Mouse (Mus musculus) midbrain, embryonic 11.5 days (tissue): Measurements from ENCODE around the gene Ofcc1. TPM values are rescaled to one million over a fixed set of nuclear protein-coding genes. Genes with fewer than 3 reads are reported as not detected.

Experiments
- ATAC-seq: fragments of 200-750 bp; cut with Nextera tagmentation; 2 replicates; pipeline ENCODE4 v1.8.0; 2017; ENCODE audit warnings: moderate TSS enrichment, moderate library complexity; ENCODE audit not compliant: low FRiP score
- DNase-seq: peaks from one replicate; pipeline ENCODE4 v3.0.0; 2015; ENCODE audit warnings: low spot score; ENCODE audit errors: missing footprints
- H3K27ac ChIP-seq: fragments of 300-500 bp; sonication (generic); 2 replicates; pipeline ENCODE4 v1.5.1; 2014; ENCODE audit warnings: low read depth, low read length
- H3K27me3 ChIP-seq: fragments of 300-500 bp; sonication (generic); 2 replicates; pipeline ENCODE4 v1.6.1; 2014; ENCODE audit warnings: mild to moderate bottlenecking, low read length, moderate library complexity, mixed read lengths; ENCODE audit not compliant: control insufficient read depth, insufficient read depth
- H3K36me3 ChIP-seq: fragments of 300-500 bp; sonication (generic); 2 replicates; pipeline ENCODE4 v1.6.1; 2014; ENCODE audit warnings: mild to moderate bottlenecking, low read length, moderate library complexity, mixed read lengths; ENCODE audit not compliant: control insufficient read depth, insufficient read depth
- H3K4me1 ChIP-seq: fragments of 300-500 bp; sonication (generic); 2 replicates; pipeline ENCODE4 v1.6.1; 2014; ENCODE audit warnings: low read length; ENCODE audit not compliant: control insufficient read depth, insufficient read depth
- H3K4me2 ChIP-seq: fragments of 300-500 bp; sonication (generic); 2 replicates; pipeline ENCODE4 v1.6.1; 2014; ENCODE audit warnings: mild to moderate bottlenecking, moderate library complexity
- H3K4me3 ChIP-seq: fragments of 300-500 bp; sonication (generic); 2 replicates; pipeline ENCODE4 v1.5.1; 2014; ENCODE audit warnings: low read depth, low read length
- H3K9ac ChIP-seq: fragments of 300-500 bp; sonication (generic); 2 replicates; pipeline ENCODE4 v1.6.1; 2014; ENCODE audit warnings: low read length
- H3K9me3 ChIP-seq: fragments of 300-500 bp; sonication (generic); 2 replicates; pipeline ENCODE4 v1.6.1; 2016; ENCODE audit warnings: low read length; ENCODE audit not compliant: control insufficient read depth
- WGBS: fragments of 180-500 bp; shearing (Covaris S2); extraction: QIAGEN DNeasy Blood & Tissue Kit; methylation state at CpG from one replicate; pipeline ENCODE4 v1.1.7; 2014; 5-methylcytosine and 5-hydroxymethylcytosine counted together
- polyA plus RNA-seq: library from polyadenylated mRNA; unstranded; fragments of >200 nt; fragmentation: Nextera tagmentation; extraction: Ambion mirVana; gene quantifications from 2 replicates; pipeline ENCODE4 v1.2.1, GENCODE M21; 2014

Gene Ofcc1
- polyA plus RNA-seq, 1 experiment from 2014 or later, result not detected

DNA sequence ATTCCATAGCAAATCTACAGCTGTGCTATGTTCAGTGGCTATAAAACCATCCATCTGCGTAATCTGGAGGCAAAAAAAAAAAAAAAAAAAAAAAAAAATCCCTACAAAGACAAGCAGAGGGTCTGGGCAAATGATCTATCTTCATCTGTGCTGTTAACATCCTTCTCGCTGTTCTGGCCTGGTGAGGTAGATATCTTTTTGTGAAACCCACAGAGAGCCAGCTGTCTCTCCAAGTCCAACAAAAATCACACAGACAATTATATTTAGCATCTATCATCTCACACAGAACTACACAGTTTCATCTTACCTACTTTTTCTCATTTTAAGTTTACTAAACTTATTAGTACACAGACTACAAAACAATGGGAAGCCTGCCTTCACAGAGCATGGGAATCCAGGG lies 323.4 kb downstream of the Ofcc1 start:
- WGBS, result 93% methylated on average over 2 of the region's 2 CpGs
- H3K9ac ChIP-seq, result no peak overlapping the region
- no peaks in the 10 kb centered on the region for H3K36me3 ChIP-seq
- H3K4me1 ChIP-seq, result no peaks in the 10 kb centered on the region
- DNase-seq (no peak), ATAC-seq (no peak)
- no peak overlapping the region for H3K4me3 ChIP-seq
- H3K9me3 ChIP-seq, result no peaks in the 10 kb centered on the region
- no peak overlapping the region for H3K4me2 ChIP-seq
- no peaks in the 10 kb centered on the region for H3K27me3 ChIP-seq
- H3K27ac ChIP-seq, result no peak overlapping the region

DNA sequence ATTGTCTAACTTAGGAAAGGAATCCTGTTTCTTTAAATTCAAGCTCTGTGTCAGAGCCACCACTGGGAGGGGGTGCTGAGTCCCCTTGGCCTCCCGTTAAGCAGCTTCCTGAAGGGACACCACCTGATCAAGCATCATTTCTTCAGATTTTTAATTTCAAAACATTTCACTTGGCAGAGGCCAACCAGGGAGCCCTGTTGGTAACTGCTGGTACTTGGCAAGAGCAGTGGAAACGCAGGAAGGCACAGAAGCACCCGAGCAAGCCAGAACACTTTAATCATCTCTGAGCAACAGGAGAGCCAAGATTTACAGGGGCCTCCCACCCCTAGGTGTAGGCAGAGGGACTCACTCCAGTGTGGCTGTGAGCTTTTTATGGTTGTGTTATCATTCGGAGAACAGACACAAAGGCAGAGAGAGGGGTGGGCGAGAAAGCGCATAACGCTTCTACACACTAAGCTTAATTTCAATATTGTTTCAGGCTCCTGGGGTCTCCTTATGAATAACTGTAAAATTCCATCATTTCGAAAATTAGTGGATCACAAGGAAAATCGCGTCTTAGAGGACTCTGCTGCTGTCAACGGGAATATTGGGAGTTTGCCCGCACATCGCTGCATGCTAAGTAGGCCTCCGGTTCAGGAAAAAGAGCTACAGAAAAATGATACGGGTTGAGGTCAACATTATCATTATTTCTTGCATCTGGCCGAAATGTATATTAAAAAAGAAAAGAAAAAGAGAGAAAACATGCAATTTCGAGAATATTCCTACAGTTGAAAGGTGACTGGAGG lies 324.1 kb downstream of the Ofcc1 start:
- H3K9me3 ChIP-seq, result no peaks in the 10 kb centered on the region
- no peaks in the 10 kb centered on the region for H3K4me1 ChIP-seq
- H3K4me2 ChIP-seq, result no peak overlapping the region
- H3K27ac ChIP-seq, result no peak overlapping the region
- H3K27me3 ChIP-seq, result no peaks in the 10 kb centered on the region
- no peak overlapping the region for H3K4me3 ChIP-seq
- no peaks in the 10 kb centered on the region for H3K36me3 ChIP-seq
- ATAC-seq (no peak), DNase-seq (no peak)
- WGBS, result 85% methylated on average over 17 of the region's 17 CpGs
- no peak overlapping the region for H3K9ac ChIP-seq

DNA sequence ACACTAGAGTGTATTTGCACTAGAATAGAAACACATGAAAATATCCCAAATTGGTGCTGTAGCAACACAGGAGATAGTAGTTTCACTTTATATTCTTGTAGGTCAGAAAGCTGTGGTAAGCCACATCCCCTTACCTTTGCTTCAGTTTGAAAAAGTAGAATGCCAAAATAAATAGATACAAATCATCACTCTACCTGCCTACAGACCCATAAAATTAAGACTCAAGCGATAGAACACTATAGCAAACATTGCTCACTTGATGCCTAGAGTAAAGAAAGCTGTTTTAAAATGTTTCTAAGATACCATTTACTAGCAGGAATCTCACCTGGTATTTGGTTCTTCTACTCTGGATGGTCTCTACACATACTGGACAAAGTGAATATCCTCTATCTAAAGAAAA lies 331.8 kb downstream of the Ofcc1 start:
- Histone ChIP-seq H3K9me3 (no peaks in the 10 kb centered on the region), H3K4me1 (no peaks in the 10 kb centered on the region), H3K27me3 (no peaks in the 10 kb centered on the region), H3K4me3 (no peak overlapping the region), H3K36me3 (no peaks in the 10 kb centered on the region), H3K4me2 (no peak overlapping the region), H3K27ac (no peak overlapping the region), H3K9ac (no peak overlapping the region)
- ATAC-seq (no peak), DNase-seq (no peak)
- WGBS, result 86% methylated on average over 1 of the region's 1 CpGs

DNA sequence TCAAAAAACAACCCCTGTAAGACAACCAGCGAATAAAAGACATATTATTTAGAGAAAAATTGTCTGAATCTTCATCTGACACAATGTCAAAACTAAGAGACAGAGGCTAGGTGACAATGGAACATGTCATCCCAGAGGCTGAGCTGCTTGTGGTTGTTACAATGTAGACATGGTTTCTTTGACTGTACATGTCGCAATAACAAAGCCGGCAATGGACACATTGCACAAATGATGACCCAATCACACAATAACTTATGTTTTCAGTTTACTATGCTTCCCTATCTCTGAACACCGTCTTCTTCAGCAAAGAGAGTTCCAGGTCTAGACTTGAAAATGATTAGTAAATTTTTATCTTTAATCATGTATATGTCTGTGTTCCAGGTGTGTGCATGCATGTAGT lies 332.4 kb downstream of the Ofcc1 start:
- no peaks in the 10 kb centered on the region for H3K27me3 ChIP-seq
- no peak for ATAC-seq
- H3K36me3 ChIP-seq, result no peaks in the 10 kb centered on the region
- no peak overlapping the region for H3K4me3 ChIP-seq
- H3K27ac ChIP-seq, result no peak overlapping the region
- no peaks in the 10 kb centered on the region for H3K9me3 ChIP-seq
- 89% methylated on average over 4 of the region's 4 CpGs for WGBS
- H3K9ac ChIP-seq, result no peak overlapping the region
- no peak overlapping the region for H3K4me2 ChIP-seq
- DNase-seq, result no peak
- H3K4me1 ChIP-seq, result no peaks in the 10 kb centered on the region

DNA sequence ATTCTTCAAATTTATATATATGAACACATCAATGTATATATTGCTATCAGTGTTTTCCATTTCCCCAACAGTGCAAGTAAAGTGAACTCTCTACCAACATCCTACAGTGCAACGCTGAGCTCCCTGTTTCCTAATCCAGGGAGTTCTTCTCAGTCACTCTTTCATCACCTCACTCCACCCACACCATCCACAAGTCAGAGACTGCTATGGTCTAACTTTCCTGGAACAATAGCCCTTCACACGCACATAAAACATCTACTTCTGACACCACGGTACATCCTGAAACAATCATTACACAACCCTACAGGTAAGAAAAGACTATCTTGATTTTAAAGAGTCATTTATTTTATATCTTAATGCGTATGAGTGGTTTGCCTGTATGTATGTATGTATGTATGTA lies 335.4 kb downstream of the Ofcc1 start:
- ATAC-seq (no peak), DNase-seq (no peak)
- no peak overlapping the region for H3K4me2 ChIP-seq
- 92% methylated on average over 4 of the region's 4 CpGs for WGBS
- H3K9ac ChIP-seq, result no peak overlapping the region
- no peaks in the 10 kb centered on the region for H3K27me3 ChIP-seq
- H3K4me3 ChIP-seq, result no peak overlapping the region
- no peaks in the 10 kb centered on the region for H3K36me3 ChIP-seq
- no peaks in the 10 kb centered on the region for H3K4me1 ChIP-seq
- H3K9me3 ChIP-seq, result no peaks in the 10 kb centered on the region
- H3K27ac ChIP-seq, result no peak overlapping the region

DNA sequence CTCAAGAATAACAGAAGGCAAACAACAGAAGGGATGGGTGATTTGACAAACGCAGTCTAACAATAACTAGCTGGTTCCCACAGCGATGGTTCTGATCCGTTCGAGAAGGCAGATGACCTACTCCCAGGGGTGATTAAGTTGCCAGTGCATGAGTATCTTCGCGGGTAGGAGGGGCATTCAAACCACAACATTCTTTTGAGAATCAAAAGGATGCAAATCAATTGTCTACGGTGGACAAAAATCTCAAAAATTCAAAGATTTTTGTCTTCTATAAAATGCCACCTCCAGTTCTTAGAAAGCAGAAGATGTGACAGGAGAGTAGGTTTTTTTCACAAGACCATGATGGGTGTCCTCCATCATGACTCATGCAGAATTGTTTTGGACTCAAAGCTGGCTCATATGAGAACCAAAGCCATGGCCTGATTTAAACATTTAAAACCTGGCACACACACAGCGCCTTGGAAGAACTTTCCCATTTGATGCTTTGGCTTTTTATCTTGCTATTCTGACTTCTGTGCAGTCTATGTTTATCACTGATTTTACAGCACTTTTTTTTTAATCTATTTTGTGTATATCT lies 338.0 kb downstream of the Ofcc1 start:
- Histone ChIP-seq H3K36me3 (no peaks in the 10 kb centered on the region), H3K4me3 (no peak overlapping the region), H3K4me2 (no peak overlapping the region), H3K9ac (no peak overlapping the region), H3K9me3 (no peaks in the 10 kb centered on the region), H3K4me1 (no peaks in the 10 kb centered on the region), H3K27ac (no peak overlapping the region), H3K27me3 (no peaks in the 10 kb centered on the region)
- ATAC-seq (no peak), DNase-seq (no peak)
- 71% methylated on average over 8 of the region's 8 CpGs for WGBS

DNA sequence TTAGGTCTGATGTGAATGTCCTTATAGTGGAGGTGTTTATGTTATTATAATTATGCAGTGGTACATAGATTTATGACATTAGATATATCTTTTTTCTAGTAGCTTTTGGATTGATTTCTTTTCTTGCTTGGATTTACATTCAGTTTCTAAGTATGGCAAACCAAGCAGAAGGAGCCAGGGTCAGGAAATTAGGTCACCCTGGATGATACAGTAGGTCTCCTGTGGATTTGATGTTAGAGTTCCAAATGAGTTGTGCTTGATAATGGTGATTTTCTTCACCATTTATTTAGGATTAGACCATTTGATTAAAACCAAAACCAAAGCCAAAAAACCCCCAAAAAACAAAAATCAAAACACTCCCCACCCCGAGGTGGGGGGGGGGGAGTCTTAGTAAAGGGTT lies 338.6 kb downstream of the Ofcc1 start:
- ATAC-seq, result no peak
- Histone ChIP-seq H3K4me3 (no peak overlapping the region), H3K27me3 (no peaks in the 10 kb centered on the region), H3K4me1 (no peaks in the 10 kb centered on the region), H3K4me2 (no peak overlapping the region), H3K27ac (no peak overlapping the region), H3K9ac (no peak overlapping the region), H3K36me3 (no peaks in the 10 kb centered on the region), H3K9me3 (no peaks in the 10 kb centered on the region)
- WGBS, result 75% methylated on average over 1 of the region's 1 CpGs
- no peak for DNase-seq

DNA sequence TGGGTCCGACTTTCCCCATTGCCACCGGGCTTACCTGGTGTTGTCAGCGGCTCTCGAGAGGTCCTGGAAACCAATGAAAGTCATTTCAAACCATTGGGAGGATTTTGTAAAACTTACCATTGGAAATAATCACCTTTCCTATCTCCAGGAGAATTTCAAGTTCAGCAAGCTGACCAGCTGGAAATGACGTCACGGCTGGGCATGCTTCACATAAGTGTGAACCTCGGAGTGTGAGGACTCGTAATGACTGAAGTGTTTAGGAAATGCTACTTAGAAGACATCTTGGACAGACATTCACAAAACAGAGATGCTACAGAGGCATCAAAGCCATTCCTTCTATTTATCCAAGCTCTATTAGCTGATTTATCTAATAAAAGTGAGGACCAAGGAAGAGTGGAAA lies 361.0 kb downstream of the Ofcc1 start:
- ATAC-seq, result no peak
- Histone ChIP-seq H3K9me3 (no peaks in the 10 kb centered on the region), H3K4me1 (no peaks in the 10 kb centered on the region)

DNA sequence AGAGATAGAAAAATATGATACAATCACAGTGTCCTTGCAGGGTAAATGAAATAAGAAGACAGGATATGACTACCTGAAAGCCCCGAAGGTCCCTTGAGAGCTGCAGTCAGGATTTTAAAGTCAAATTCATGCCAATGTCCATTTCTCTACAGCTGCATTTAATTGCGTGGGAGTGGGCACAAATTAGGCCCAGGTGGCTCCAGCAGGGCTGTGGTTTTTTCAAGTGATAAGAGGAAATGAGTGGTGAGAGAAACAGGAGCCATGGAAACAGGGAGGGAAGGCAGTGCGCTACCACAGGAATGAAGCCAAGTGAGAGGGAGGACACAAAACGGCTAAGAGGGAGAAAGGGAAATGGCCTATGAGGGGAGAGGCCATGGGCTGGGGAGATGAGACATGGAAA lies 363.3 kb downstream of the Ofcc1 start:
- no peak for DNase-seq

More for the DNA sequence above, 361.0 kb downstream of the Ofcc1 start:
- DNase-seq, result no peak
- H3K27me3 ChIP-seq, result no peaks in the 10 kb centered on the region
- H3K27ac ChIP-seq, result no peak overlapping the region
- H3K36me3 ChIP-seq, result no peaks in the 10 kb centered on the region
- no peak overlapping the region for H3K4me3 ChIP-seq
- H3K4me2 ChIP-seq, result no peak overlapping the region
- H3K9ac ChIP-seq, result no peak overlapping the region
- WGBS, result 88% methylated on average over 8 of the region's 8 CpGs

More for the DNA sequence above, 363.3 kb downstream of the Ofcc1 start:
- no peak overlapping the region for H3K9ac ChIP-seq
- H3K4me2 ChIP-seq, result no peak overlapping the region
- H3K4me3 ChIP-seq, result no peak overlapping the region
- H3K36me3 ChIP-seq, result no peaks in the 10 kb centered on the region
- H3K27me3 ChIP-seq, result no peaks in the 10 kb centered on the region
- no peaks in the 10 kb centered on the region for H3K9me3 ChIP-seq
- 68% methylated on average over 4 of the region's 4 CpGs for WGBS
- no peak overlapping the region for H3K27ac ChIP-seq
- ATAC-seq, result no peak
- no peaks in the 10 kb centered on the region for H3K4me1 ChIP-seq
